Mouse (Mus musculus) thymus, postnatal 25 days (tissue): ENCODE measurements around the gene Mup18.
"Not testable (repeated sequence)": the region's sequence is repeated elsewhere in the genome, so short reads cannot be mapped to it uniquely, and the experiment has no call there.

ENCODE experiments used
- DNase-seq: peaks from one replicate; pipeline ENCODE4 v3.0.0; 2022

Gene Mup18

GRCm38 (mm10) chr4:61674036-61674435 is at the start of gene Mup18:
TSS of gene Mup18 (minus strand) at chr4:61674136.
- not testable (repeated sequence) for DNase-seq

GRCm38 (mm10) chr4:61714296-61714695 is 40.4 kb upstream of the Mup18 start:
- DNase-seq = not testable (repeated sequence)
